Mouse (Mus musculus): ENCODE data around the gene Wars2. TPM values are rescaled to one million over a fixed set of nuclear protein-coding genes. Genes with fewer than 3 reads are reported as not detected.
A peak's percentile ranks its signal among the peaks of the same experiment; 100 is the strongest.

Gene Wars2
- 2.8 and 3.2 TPM in 2 replicates for polyA plus RNA-seq (2015; fragmentation: Nextera tagmentation; extraction: Ambion mirVana)

- peak within 1 kb of the TSS; percentile 57 for H3K9ac ChIP-seq
- H3K4me1 ChIP-seq (replicated peaks): peaks cover 11% of the 10 kb centered on the region
- peak within 1 kb of the TSS; percentile 87 for H3K27ac ChIP-seq (replicated peaks)
- peak within 1 kb of the TSS; percentile 72 for H3K4me3 ChIP-seq (replicated peaks)
- H3K9me3 ChIP-seq (replicated peaks): no peaks in the 10 kb centered on the region
- peak within 1 kb of the TSS; percentile 89 for H3K4me2 ChIP-seq
- ATAC-seq (ENCODE audit: insufficient read depth): peak; percentile 99
- H3K36me3 ChIP-seq (replicated peaks): no peaks in the 10 kb centered on the region
- WGBS (ENCODE audit: insufficient replicate concordance): under 1% methylated on average over 57 of the region's 57 CpGs
- peaks cover 7% of the 10 kb centered on the region for H3K27me3 ChIP-seq
Observed at GRCm38 (mm10) chr3:99140940-99141854, at the start of gene Wars2. TSS of gene Wars2 (plus strand) at chr3:99141068.

GRCm38 (mm10) chr3:99096816-99097215 lies 44.1 kb upstream of the Wars2 start:
- H3K4me2 ChIP-seq: no peak overlapping the region
- WGBS (ENCODE audit: insufficient replicate concordance): 41% methylated on average over 3 of the region's 3 CpGs
- H3K27me3 ChIP-seq: no peaks in the 10 kb centered on the region
- ATAC-seq (ENCODE audit: insufficient read depth): no peak
- no peaks in the 10 kb centered on the region for H3K9me3 ChIP-seq (replicated peaks)
- H3K27ac ChIP-seq (replicated peaks): no peak overlapping the region
- no peak overlapping the region for H3K9ac ChIP-seq
- no peaks in the 10 kb centered on the region for H3K4me1 ChIP-seq (replicated peaks)
- no peaks in the 10 kb centered on the region for H3K36me3 ChIP-seq (replicated peaks)
- H3K4me3 ChIP-seq (replicated peaks): no peak overlapping the region

- Histone ChIP-seq H3K9me3 (replicated peaks) (no peaks in the 10 kb centered on the region), H3K4me3 (replicated peaks) (no peak overlapping the region), H3K4me2 (no peak overlapping the region), H3K9ac (no peak overlapping the region), H3K4me1 (replicated peaks) (no peaks in the 10 kb centered on the region), H3K36me3 (replicated peaks) (no peaks in the 10 kb centered on the region), H3K27me3 (no peaks in the 10 kb centered on the region), H3K27ac (replicated peaks) (no peak overlapping the region)
- 60% methylated on average over 9 of the region's 9 CpGs for WGBS (ENCODE audit: insufficient replicate concordance)
- no peak for ATAC-seq (ENCODE audit: insufficient read depth)
Observed at GRCm38 (mm10) chr3:99110353-99111213, 30.3 kb upstream of the Wars2 start.

DNA sequence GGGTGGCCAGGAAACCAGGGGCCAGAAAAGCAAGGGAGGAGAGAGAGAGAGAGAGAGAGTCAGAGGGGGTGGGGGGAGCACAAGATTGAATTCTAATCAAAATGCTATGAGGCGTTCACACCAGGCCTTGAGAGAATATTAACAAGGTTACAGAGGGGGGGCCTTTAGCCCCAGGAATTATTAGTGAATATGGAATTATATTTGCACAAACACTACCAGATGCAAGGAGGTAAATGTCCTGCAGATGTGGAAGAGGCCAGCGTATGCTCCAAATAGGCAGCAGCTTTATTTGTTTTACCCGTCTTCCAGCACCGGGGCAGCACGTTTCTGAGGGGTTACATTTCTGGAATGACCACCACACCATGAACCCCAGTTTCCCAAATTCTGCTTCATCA lies 29.7 kb upstream of the Wars2 start:
- ATAC-seq (ENCODE audit: insufficient read depth): no peak

GRCm38 (mm10) chr3:99113266-99113837 lies 27.5 kb upstream of the Wars2 start:
- no peak overlapping the region for H3K4me2 ChIP-seq
- no peak overlapping the region for H3K9ac ChIP-seq
- no peaks in the 10 kb centered on the region for H3K9me3 ChIP-seq (replicated peaks)
- WGBS (ENCODE audit: insufficient replicate concordance): 52% methylated on average over 7 of the region's 7 CpGs
- H3K4me1 ChIP-seq (replicated peaks): no peaks in the 10 kb centered on the region
- no peak overlapping the region for H3K4me3 ChIP-seq (replicated peaks)
- H3K27ac ChIP-seq (replicated peaks): no peak overlapping the region
- no peak for ATAC-seq (ENCODE audit: insufficient read depth)
- H3K36me3 ChIP-seq (replicated peaks): no peaks in the 10 kb centered on the region
- no peaks in the 10 kb centered on the region for H3K27me3 ChIP-seq

More for the DNA sequence above, 29.7 kb upstream of the Wars2 start:
- Histone ChIP-seq H3K27ac (replicated peaks) (no peak overlapping the region), H3K4me2 (no peak overlapping the region), H3K9ac (no peak overlapping the region), H3K4me1 (replicated peaks) (no peaks in the 10 kb centered on the region), H3K36me3 (replicated peaks) (no peaks in the 10 kb centered on the region), H3K27me3 (no peaks in the 10 kb centered on the region), H3K4me3 (replicated peaks) (no peak overlapping the region), H3K9me3 (replicated peaks) (no peaks in the 10 kb centered on the region)
- 62% methylated on average over 5 of the region's 5 CpGs for WGBS (ENCODE audit: insufficient replicate concordance)

DNA sequence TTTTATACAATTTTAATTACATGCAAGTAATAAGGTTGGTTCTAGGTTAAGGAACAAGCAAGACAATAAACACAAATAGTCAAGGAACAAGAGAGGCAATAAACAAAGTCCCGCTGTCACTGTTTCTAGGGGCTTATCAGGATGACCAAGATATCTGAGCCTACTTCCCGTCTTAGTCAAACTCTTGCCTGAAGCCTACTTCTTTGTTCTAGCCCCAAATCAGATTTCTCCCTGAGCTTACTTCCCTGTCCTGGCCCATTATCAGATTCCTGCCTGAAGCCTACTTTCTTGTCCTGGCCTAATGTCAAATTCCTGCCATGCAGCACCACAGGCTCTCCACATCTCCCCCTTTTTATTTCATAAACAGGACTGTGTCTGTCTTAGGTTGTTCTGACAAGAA lies 19.9 kb upstream of the Wars2 start:
- H3K4me2 ChIP-seq: no peak overlapping the region
- 23% methylated on average over 2 of the region's 2 CpGs for WGBS (ENCODE audit: insufficient replicate concordance)
- H3K4me3 ChIP-seq (replicated peaks): no peak overlapping the region
- H3K27me3 ChIP-seq: no peaks in the 10 kb centered on the region
- no peak overlapping the region for H3K27ac ChIP-seq (replicated peaks)
- ATAC-seq (ENCODE audit: insufficient read depth): no peak
- no peaks in the 10 kb centered on the region for H3K36me3 ChIP-seq (replicated peaks)
- no peak overlapping the region for H3K9ac ChIP-seq
- H3K9me3 ChIP-seq (replicated peaks): no peaks in the 10 kb centered on the region
- no peaks in the 10 kb centered on the region for H3K4me1 ChIP-seq (replicated peaks)

GRCm38 (mm10) chr3:99130521-99130920 lies 10.3 kb upstream of the Wars2 start:
- Histone ChIP-seq H3K4me1 (replicated peaks) (no peaks in the 10 kb centered on the region), H3K27me3 (no peaks in the 10 kb centered on the region), H3K9ac (no peak overlapping the region), H3K36me3 (replicated peaks) (no peaks in the 10 kb centered on the region), H3K4me3 (replicated peaks) (no peak overlapping the region), H3K9me3 (replicated peaks) (no peaks in the 10 kb centered on the region), H3K4me2 (no peak overlapping the region), H3K27ac (replicated peaks) (no peak overlapping the region)
- ATAC-seq (ENCODE audit: insufficient read depth): no peak
- 35% methylated on average over 1 of the region's 1 CpGs for WGBS (ENCODE audit: insufficient replicate concordance)

DNA sequence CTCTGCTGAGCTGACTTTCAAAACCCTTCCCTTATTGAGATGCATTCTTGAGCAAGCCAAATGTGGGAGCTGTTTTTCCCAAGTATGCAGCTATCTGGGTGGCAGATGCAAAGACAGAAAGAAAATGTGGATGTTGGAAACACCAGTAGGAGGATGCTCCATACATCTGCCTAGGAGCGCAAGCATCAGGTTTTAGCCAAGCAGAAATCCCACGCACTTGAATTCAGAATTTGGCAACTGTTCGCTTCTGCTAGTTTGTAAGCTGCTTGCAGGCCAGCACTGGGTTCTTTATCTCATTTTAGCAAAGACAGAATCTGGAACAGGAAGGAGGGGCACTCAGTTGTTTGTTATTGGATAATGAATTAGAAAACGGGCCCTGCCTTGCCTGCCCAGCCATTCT lies 8.9 kb upstream of the Wars2 start:
- Histone ChIP-seq H3K9me3 (replicated peaks) (no peaks in the 10 kb centered on the region), H3K4me3 (replicated peaks) (no peak overlapping the region), H3K9ac (no peak overlapping the region), H3K4me2 (no peak overlapping the region), H3K36me3 (replicated peaks) (no peaks in the 10 kb centered on the region), H3K27me3 (no peaks in the 10 kb centered on the region), H3K27ac (replicated peaks) (no peak overlapping the region), H3K4me1 (replicated peaks) (no peaks in the 10 kb centered on the region)
- ATAC-seq (ENCODE audit: insufficient read depth): no peak
- WGBS (ENCODE audit: insufficient replicate concordance): 49% methylated on average over 4 of the region's 4 CpGs

DNA sequence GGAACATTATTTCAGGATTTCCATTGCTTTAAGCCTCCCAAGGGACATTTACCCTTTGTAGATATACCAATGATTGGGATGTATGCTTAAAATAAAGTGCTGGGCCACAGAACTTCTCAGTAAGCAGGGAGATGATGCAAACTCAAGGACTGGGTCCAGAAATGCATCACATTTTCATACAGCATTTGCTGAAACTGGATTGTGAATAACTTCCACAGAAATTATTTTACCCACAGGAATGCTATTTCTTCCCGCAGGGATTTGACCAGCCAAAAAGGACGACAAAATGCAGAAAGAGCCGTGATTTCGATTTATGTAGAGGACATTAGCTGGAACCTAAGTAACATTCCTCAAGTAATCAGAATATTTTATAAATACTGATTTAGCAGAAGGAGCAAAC lies 7.0 kb upstream of the Wars2 start:
- peaks cover 2% of the 10 kb centered on the region; the same call in 1 of the 2 replicates for H3K27me3 ChIP-seq
- H3K4me2 ChIP-seq: no peak overlapping the region
- H3K9me3 ChIP-seq (replicated peaks): no peaks in the 10 kb centered on the region
- no peaks in the 10 kb centered on the region for H3K4me1 ChIP-seq (replicated peaks)
- no peak for ATAC-seq (ENCODE audit: insufficient read depth)
- no peak overlapping the region for H3K27ac ChIP-seq (replicated peaks)
- 76% methylated on average over 4 of the region's 4 CpGs for WGBS (ENCODE audit: insufficient replicate concordance)
- no peak overlapping the region for H3K4me3 ChIP-seq (replicated peaks)
- no peaks in the 10 kb centered on the region for H3K36me3 ChIP-seq (replicated peaks)
- no peak overlapping the region for H3K9ac ChIP-seq

DNA sequence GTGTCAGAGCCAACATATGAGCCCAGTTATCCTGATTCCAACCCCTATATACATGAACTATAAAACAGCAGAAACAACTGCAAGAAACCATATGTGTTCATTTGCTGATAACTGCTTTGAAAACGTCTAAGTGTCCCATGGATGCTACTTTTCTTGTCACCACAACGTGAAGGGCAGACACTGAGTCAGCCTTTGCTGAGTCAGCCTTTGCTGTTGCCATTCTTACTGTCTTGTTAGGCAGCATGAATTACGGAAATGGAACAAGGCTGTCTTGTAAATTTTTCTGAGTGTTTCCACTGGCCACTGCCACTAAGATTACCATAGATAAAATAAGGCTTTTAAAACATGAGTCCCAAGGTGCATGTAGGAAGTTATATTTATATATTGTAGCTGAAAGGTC lies 7.0 kb downstream of the Wars2 start:
- H3K27ac ChIP-seq (replicated peaks): no peak overlapping the region
- no peaks in the 10 kb centered on the region for H3K4me1 ChIP-seq (replicated peaks)
- H3K36me3 ChIP-seq (replicated peaks): no peaks in the 10 kb centered on the region
- no peak overlapping the region for H3K4me3 ChIP-seq (replicated peaks)
- H3K27me3 ChIP-seq: no peaks in the 10 kb centered on the region
- no peak overlapping the region for H3K9ac ChIP-seq
- WGBS (ENCODE audit: insufficient replicate concordance): 50% methylated on average over 3 of the region's 3 CpGs
- H3K9me3 ChIP-seq (replicated peaks): no peaks in the 10 kb centered on the region
- no peak for ATAC-seq (ENCODE audit: insufficient read depth)
- H3K4me2 ChIP-seq: no peak overlapping the region

DNA sequence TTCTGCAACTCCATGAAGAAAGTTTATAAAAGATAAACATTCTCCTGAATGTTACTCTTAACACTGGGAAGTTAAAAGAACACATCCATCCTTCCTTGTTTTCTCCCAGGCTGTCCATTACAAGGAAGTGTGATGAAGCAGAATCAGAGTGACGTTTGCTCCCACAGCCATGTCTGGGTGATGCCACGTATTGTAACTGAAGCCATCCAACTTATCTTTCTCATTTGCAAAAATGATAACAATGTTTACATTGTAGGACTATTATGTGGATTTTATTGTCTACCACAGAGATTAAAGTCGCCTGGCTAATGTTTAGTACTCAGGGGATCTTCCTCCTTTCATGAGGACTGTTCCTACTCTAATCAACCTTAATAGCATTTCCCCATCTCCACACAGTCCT lies 8.2 kb downstream of the Wars2 start:
- WGBS (ENCODE audit: insufficient replicate concordance): 35% methylated on average over 3 of the region's 3 CpGs
- H3K9ac ChIP-seq: no peak overlapping the region
- H3K4me1 ChIP-seq (replicated peaks): no peaks in the 10 kb centered on the region
- no peaks in the 10 kb centered on the region for H3K27me3 ChIP-seq
- H3K4me3 ChIP-seq (replicated peaks): no peak overlapping the region
- no peaks in the 10 kb centered on the region for H3K9me3 ChIP-seq (replicated peaks)
- ATAC-seq (ENCODE audit: insufficient read depth): no peak
- H3K27ac ChIP-seq (replicated peaks): no peak overlapping the region
- no peak overlapping the region for H3K4me2 ChIP-seq
- H3K36me3 ChIP-seq (replicated peaks): no peaks in the 10 kb centered on the region

Measured in liver, embryonic 15.5 days (tissue).